Mouse (Mus musculus) intestine, embryonic 15.5 days (tissue): ENCODE results near the gene Etv6. TPM values are rescaled to one million over a fixed set of nuclear protein-coding genes. Genes with fewer than 3 reads are reported as not detected.

Source experiments
- ATAC-seq: fragments of 200-750 bp; cut with Nextera tagmentation; 2 replicates; pipeline ENCODE4 v1.8.0; 2017; ENCODE audit warnings: moderate TSS enrichment, moderate library complexity
- H3K27ac ChIP-seq: fragments of 300-500 bp; sonication (generic); 2 replicates; pipeline ENCODE4 v1.5.1; 2015; ENCODE audit warnings: mild to moderate bottlenecking, inconsistent platforms
- H3K27me3 ChIP-seq: fragments of 300-500 bp; sonication (generic); replicated peaks from 2 replicates; pipeline ENCODE4 v1.6.1; 2015; ENCODE audit warnings: inconsistent platforms
- H3K36me3 ChIP-seq: fragments of 300-500 bp; sonication (generic); 2 replicates; pipeline ENCODE4 v1.6.1; 2015; ENCODE audit warnings: inconsistent platforms
- H3K4me1 ChIP-seq: fragments of 300-500 bp; sonication (generic); replicated peaks from 2 replicates; pipeline ENCODE4 v1.6.1; 2015; ENCODE audit warnings: inconsistent platforms
- H3K4me2 ChIP-seq: fragments of 300-500 bp; sonication (generic); replicated peaks from 2 replicates; pipeline ENCODE4 v1.6.1; 2015; ENCODE audit warnings: mild to moderate bottlenecking, inconsistent platforms
- H3K4me3 ChIP-seq: fragments of 300-500 bp; sonication (generic); replicated peaks from 2 replicates; pipeline ENCODE4 v1.5.1; 2015; ENCODE audit warnings: inconsistent platforms
- H3K9ac ChIP-seq: fragments of 300-500 bp; sonication (generic); 2 replicates; pipeline ENCODE4 v1.6.1; 2015; ENCODE audit warnings: inconsistent platforms
- H3K9me3 ChIP-seq: fragments of 300-500 bp; sonication (generic); 2 replicates; pipeline ENCODE4 v1.6.1; 2016; ENCODE audit warnings: inconsistent platforms
- WGBS: fragments of 180-500 bp; shearing (Covaris S2); methylation state at CpG from one replicate; pipeline ENCODE4 v1.1.7; 2015; 5-methylcytosine and 5-hydroxymethylcytosine counted together
- polyA plus RNA-seq: library from polyadenylated mRNA; unstranded; fragments of >200 nt; fragmentation: Nextera tagmentation; extraction: Ambion mirVana; gene quantifications from 2 replicates; pipeline ENCODE4 v1.2.1, GENCODE M21; 2015

Etv6 gene
- polyA plus RNA-seq, 1 experiment from 2014 or later = 12.5 TPM

DNA sequence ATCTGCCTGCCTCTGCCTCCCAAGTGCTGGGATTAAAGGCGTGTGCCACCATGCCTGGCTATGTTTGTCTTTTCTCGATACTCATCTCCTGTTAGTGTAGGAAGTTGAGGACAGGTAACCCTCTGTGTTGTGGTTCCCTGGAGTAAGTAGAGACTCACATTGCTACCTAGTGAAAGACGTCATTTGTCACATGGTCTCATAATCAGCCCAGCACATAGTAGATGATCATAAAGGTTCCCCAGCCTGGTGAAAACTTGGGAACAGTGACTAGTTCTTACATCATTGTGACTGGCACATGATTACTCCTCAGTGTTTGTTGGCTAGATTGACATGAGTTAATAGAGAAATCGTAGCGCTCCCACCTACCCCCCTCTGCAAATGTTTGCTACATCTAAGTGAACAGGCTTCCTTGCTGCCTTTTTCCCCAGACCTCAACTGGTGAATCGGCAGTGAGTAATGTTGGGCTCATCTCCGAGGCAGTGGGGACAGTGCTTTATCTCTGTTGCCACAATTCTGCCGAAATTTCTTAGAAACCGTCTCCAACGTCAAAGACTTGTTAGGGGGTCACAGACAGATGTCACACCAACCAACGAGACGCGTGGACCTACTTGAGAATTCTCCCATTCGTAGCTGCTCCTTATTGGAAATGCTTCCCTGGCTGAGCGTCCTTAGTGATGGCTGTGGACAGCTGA lies 46.9 kb downstream of the Etv6 start:
- H3K4me3 ChIP-seq = no peak overlapping the region
- no peaks in the 10 kb centered on the region for H3K36me3 ChIP-seq
- no peak overlapping the region for H3K4me2 ChIP-seq
- ATAC-seq = no peak
- H3K4me1 ChIP-seq = no peaks in the 10 kb centered on the region
- H3K27ac ChIP-seq = no peak overlapping the region
- H3K9me3 ChIP-seq = no peaks in the 10 kb centered on the region
- no peaks in the 10 kb centered on the region for H3K27me3 ChIP-seq
- no peak overlapping the region for H3K9ac ChIP-seq
- 92% methylated on average over 15 of the region's 15 CpGs for WGBS

DNA sequence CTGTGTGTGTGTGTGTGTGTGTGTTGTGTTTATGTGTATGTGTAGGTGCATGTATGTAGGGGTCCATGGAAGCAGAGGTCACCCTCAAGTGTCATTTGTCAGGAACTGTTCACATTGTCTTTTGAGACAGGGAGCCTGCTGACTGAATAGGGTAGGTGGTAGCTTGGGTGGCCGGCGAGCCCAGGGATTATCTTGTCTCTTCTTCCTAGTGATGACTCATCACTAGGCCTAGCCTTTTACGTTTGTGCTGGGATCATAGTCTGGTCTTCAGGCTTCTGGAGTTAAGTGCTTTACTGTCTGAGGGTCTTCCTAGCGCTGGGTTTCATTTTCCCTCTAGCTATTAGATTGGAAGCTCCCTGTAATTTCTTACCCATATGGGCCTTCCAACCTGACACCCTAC lies 47.9 kb downstream of the Etv6 start:
- ATAC-seq = no peak
- Histone ChIP-seq H3K27ac (no peak overlapping the region), H3K27me3 (no peaks in the 10 kb centered on the region), H3K9ac (no peak overlapping the region), H3K36me3 (no peaks in the 10 kb centered on the region), H3K4me1 (0 out of 2 replicates have a peak, but pooled peaks cover under 1% of the 10 kb centered on the region), H3K4me3 (no peak overlapping the region), H3K4me2 (no peak overlapping the region), H3K9me3 (no peaks in the 10 kb centered on the region)
- 73% methylated on average over 4 of the region's 4 CpGs for WGBS

DNA sequence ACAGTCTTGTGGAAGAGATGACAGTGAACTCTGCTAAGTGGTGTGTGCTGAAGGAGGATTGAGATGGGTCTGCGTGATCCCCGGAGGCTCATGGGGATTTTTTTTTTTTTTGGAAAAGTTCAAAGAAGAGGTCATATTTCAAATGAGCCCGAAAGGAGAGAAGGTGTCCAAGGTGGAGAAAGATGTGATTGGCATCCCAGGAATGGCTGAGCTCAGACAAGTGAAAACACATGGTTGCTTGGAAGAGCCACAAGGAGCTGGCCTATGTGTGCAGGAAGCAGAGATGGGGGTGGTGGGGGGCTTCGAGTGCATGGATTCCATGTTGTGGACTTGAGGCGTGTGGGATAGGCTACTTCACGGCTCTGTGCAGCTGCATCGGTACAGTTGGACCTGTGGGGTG lies 50.9 kb downstream of the Etv6 start:
- WGBS = 90% methylated on average over 7 of the region's 7 CpGs
- Histone ChIP-seq H3K27me3 (no peaks in the 10 kb centered on the region), H3K4me3 (no peak overlapping the region), H3K36me3 (no peaks in the 10 kb centered on the region), H3K4me2 (no peak overlapping the region), H3K9me3 (no peaks in the 10 kb centered on the region), H3K9ac (no peak overlapping the region), H3K4me1 (peaks cover 15% of the 10 kb centered on the region), H3K27ac (no peak overlapping the region)
- ATAC-seq = no peak

DNA sequence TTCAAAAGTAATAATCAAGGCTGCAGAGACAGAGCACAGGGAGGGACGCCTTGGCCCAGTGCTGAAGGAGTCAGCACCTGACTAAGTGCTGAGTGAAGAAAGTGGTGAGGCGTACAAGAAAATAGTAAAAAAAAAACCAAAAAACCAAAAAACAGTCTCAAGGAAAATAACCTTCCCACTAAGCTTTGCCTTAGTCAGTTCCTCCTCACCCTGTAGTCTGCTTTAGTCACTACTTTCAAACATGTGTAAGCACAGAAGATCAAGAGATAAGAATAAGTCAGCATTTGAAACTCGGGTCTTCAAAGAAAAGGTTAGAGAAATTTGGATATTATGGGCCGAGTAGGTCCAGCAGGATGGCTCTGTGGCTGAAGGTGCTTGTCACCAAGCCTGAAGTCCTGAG lies 52.2 kb downstream of the Etv6 start:
- 84% methylated on average over 4 of the region's 4 CpGs for WGBS
- Histone ChIP-seq H3K4me2 (no peak overlapping the region), H3K27ac (no peak overlapping the region)

DNA sequence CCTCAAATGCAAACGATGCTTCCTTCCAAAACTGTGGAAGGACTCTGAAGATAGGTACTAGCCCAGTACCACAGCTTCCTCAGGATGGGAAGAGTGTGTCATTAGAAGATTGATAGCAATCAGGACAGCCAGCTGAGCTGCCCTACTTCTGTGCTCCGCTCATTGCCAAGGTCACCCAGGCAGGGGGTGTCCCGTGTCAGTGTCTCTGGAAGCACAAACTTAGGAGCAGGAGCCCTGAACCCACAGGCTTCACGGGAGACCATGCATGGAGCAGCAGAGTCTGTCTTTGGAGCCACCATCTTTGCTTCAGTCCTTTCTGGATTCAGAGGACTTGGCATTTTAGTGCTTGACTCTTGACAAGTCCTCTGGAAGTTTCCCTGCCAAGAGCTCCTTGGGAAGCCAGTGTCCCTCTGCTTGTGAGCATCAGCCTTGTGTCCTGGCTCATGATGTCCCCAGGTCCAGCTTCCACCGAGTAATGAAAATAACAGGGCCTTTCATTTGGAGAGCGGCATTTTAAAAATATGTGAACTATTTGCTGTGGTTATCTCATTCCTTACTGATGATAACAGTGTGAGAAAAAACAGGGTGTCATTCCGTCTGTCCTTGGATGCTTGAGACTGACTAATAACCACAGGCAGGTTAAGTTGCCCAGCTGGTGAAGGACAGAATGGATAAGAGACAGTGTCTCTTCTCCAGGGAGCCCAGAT lies 54.3 kb downstream of the Etv6 start:
- no peak overlapping the region for H3K4me3 ChIP-seq
- WGBS = 47% methylated on average over 7 of the region's 7 CpGs
- no peaks in the 10 kb centered on the region for H3K27me3 ChIP-seq
- H3K27ac ChIP-seq = no peak overlapping the region; the same call in 1 of the 2 replicates
- no peak overlapping the region for H3K4me2 ChIP-seq
- H3K9ac ChIP-seq = no peak overlapping the region
- peak; percentile 37; the same call in 1 of the 2 replicates for ATAC-seq
- H3K9me3 ChIP-seq = no peaks in the 10 kb centered on the region
- no peaks in the 10 kb centered on the region for H3K36me3 ChIP-seq
- H3K4me1 ChIP-seq = peaks cover 16% of the 10 kb centered on the region

More for the DNA sequence above, 52.2 kb downstream of the Etv6 start:
- H3K27me3 ChIP-seq = no peaks in the 10 kb centered on the region
- ATAC-seq = no peak
- H3K4me1 ChIP-seq = peaks cover 15% of the 10 kb centered on the region
- H3K36me3 ChIP-seq = no peaks in the 10 kb centered on the region
- no peak overlapping the region for H3K4me3 ChIP-seq
- H3K9ac ChIP-seq = no peak overlapping the region
- no peaks in the 10 kb centered on the region for H3K9me3 ChIP-seq

DNA sequence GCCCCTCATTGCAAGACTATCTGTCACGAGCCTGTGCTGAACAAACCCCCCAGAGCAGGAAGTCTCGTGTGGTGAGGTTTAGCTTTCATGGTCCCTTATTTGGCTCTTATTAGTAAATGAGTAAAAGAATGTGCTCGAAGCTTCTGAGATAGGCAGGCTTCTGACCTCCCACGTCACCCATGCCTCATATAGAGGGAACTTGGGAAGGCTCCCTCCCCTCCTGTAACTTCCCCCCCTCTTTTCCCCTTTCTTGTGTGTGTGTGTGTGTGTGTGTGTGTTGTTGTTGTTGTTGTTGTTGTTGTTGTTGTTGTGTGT lies 54.8 kb downstream of the Etv6 start:
- ATAC-seq = 0 out of 2 replicates have a peak, but pooled peaks have one; percentile 3
- Histone ChIP-seq H3K27me3 (no peaks in the 10 kb centered on the region), H3K4me1 (peaks cover 16% of the 10 kb centered on the region), H3K4me3 (no peak overlapping the region), H3K4me2 (no peak overlapping the region), H3K9me3 (no peaks in the 10 kb centered on the region), H3K27ac (no peak overlapping the region), H3K9ac (no peak overlapping the region), H3K36me3 (no peaks in the 10 kb centered on the region)
- 52% methylated on average over 4 of the region's 4 CpGs for WGBS

DNA sequence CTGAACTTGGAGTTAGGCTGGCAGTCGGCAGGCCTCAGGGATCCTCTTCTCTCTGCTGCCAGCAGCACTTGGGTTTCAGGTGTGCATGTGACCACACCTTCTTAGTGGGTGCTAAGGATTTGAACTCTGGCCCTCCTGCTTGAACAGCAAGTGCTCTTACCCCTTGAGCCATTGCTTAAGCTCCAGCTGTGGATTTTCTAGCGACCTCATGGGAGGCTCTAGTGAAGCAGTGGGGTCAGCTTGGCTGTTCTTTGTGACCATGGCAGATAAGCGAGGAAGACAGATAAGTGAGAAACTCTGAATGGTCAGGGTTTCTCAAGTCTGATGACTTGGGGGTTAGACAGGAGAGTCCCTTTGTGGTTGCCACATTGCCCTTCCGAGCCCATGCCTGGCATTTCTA lies 55.4 kb downstream of the Etv6 start:
- H3K4me1 ChIP-seq = peaks cover 16% of the 10 kb centered on the region
- peak overlapping the region; percentile 36; the same call in 1 of the 2 replicates for H3K27ac ChIP-seq
- no peaks in the 10 kb centered on the region for H3K36me3 ChIP-seq
- H3K4me2 ChIP-seq = no peak overlapping the region
- no peak overlapping the region for H3K4me3 ChIP-seq
- no peaks in the 10 kb centered on the region for H3K27me3 ChIP-seq
- ATAC-seq = peak; percentile 26; the same call in 1 of the 2 replicates
- H3K9ac ChIP-seq = no peak overlapping the region
- 88% methylated on average over 4 of the region's 4 CpGs for WGBS
- H3K9me3 ChIP-seq = no peaks in the 10 kb centered on the region

DNA sequence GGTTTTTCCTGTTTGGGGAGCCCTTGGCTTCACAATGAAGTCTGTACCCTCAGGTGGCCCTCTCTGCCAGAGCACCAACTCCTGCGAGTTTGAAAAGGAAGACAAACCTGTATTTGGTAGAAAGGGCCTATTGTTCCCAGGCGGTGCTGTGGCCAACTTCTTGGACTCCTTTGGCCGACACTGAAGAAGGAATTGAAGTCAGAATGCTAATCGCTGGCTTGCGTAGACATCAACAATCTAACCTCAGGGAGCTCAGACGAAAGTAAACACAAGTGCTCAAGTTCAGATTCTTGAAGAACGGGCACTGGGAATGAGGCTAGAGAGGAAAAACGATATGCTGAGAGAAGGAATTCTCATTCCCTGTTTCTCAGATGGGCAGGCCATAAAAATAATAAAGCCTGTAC lies 55.9 kb downstream of the Etv6 start:
- H3K4me2 ChIP-seq = no peak overlapping the region
- no peak overlapping the region for H3K4me3 ChIP-seq
- no peak overlapping the region for H3K9ac ChIP-seq
- WGBS = 41% methylated on average over 8 of the region's 8 CpGs
- peaks cover 16% of the 10 kb centered on the region for H3K4me1 ChIP-seq
- no peaks in the 10 kb centered on the region for H3K36me3 ChIP-seq
- no peaks in the 10 kb centered on the region for H3K27me3 ChIP-seq
- no peak for ATAC-seq
- H3K9me3 ChIP-seq = no peaks in the 10 kb centered on the region
- peak overlapping the region; percentile 36; the same call in 1 of the 2 replicates for H3K27ac ChIP-seq

DNA sequence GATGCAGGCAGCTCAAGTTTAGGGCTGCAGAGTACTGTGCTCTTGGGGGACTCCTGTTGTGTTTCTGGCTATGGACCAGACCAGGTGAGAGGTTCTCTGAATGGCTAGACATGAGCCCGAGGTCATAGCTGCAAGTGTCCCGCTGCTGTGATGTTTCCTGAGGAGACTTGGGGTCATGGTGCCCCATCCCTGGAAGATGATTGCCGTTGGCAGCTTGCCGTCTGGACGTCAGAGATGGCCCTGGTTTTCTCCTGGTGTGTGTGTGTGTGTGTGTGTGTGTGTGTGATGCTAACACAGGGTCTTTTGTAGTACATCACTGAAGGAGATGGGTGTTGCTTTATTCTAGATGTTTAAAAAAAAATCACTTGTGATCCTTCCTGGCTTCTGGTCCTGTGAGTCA lies 58.6 kb downstream of the Etv6 start:
- ATAC-seq = no peak
- H3K36me3 ChIP-seq = no peaks in the 10 kb centered on the region
- H3K9ac ChIP-seq = no peak overlapping the region
- H3K4me2 ChIP-seq = no peak overlapping the region
- 85% methylated on average over 5 of the region's 5 CpGs for WGBS
- no peak overlapping the region for H3K27ac ChIP-seq
- H3K27me3 ChIP-seq = no peaks in the 10 kb centered on the region
- H3K4me1 ChIP-seq = peaks cover 10% of the 10 kb centered on the region
- H3K9me3 ChIP-seq = no peaks in the 10 kb centered on the region
- H3K4me3 ChIP-seq = no peak overlapping the region

DNA sequence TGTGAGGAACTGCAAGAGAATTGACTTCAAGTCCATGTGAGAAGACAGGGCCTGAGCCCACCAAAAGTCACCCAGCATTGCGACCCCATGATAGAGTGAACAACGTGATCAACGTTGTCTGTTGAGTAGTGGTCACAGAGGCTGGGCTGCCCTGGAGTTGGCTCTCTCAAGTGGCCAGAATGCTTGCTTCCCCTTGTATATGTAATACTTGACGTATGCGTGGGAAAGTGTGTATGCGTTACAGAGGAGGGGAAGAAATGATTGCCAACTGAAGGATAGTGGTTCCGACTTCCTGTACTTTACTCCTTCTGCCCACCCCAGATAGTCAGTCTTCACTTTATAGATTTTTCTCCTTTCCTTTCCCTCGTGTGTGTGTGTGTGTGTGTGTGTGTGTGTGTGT lies 59.1 kb downstream of the Etv6 start:
- H3K27ac ChIP-seq = no peak overlapping the region
- no peak overlapping the region for H3K4me3 ChIP-seq
- WGBS = 87% methylated on average over 7 of the region's 8 CpGs
- no peak overlapping the region for H3K4me2 ChIP-seq
- H3K36me3 ChIP-seq = no peaks in the 10 kb centered on the region
- H3K27me3 ChIP-seq = no peaks in the 10 kb centered on the region
- H3K9me3 ChIP-seq = no peaks in the 10 kb centered on the region
- peaks cover 5% of the 10 kb centered on the region for H3K4me1 ChIP-seq
- no peak overlapping the region for H3K9ac ChIP-seq
- no peak for ATAC-seq

DNA sequence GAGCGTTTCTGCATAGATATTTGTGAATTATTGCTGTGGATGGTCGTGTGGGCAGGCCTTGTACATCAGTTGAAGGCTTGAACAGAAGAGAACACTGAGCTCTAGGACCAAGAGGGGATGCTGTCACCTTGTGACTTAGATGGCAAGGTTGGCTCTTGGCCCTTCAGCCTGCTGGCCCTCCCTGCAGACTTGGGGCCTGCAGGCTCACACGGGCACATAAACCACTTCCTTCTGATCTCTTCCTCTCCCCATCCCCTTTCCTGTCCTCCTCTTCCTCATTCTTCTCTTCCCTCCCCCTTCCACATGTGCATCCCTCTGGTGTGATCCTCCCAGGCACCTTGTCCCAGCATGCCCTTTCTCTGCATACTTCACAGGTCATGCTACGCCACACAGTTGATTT lies 60.1 kb downstream of the Etv6 start:
- Histone ChIP-seq H3K36me3 (no peaks in the 10 kb centered on the region), H3K27me3 (no peaks in the 10 kb centered on the region), H3K27ac (no peak overlapping the region), H3K4me3 (no peak overlapping the region), H3K4me1 (peaks cover 2% of the 10 kb centered on the region; the same call in 1 of the 2 replicates), H3K9ac (no peak overlapping the region), H3K9me3 (no peaks in the 10 kb centered on the region), H3K4me2 (no peak overlapping the region)
- ATAC-seq = no peak
- 71% methylated on average over 4 of the region's 4 CpGs for WGBS

DNA sequence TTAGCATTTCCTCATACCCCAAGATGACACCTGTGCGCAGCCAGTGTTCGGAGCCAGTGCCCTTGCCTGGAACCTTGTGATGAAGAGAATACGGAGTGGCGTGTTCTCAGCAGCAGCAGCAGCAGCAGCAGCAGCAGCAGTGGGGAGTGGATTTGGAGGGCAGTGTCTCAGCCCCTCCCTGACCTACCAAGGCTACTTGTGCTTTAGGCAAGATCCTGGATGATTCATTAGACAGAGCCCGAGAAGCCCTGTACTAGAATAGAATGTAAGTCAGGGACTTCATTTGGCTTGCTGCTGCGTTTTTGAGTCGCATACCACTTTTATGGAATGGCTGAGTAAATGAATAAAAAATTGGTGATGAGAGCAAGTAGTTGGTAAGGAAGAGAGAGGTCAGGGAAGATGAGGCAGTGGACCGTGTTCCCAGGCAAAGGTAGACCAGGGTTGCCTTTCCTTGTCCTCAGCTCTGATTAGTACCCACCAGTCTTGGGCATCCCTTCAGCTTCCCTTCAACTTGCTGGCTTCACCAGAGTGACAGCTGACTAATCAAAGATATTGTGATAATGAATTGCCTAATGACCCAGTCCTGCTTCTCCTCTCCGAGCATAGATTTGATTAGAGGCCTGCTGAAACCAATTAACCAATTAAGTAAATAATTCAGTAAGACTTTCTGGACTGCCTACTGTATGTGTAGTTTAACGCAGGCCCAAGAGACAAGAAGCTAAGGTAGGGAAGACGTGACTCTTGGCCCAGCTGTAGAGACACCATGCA lies 64.7 kb downstream of the Etv6 start:
- Histone ChIP-seq H3K36me3 (no peaks in the 10 kb centered on the region), H3K27ac (no peak overlapping the region), H3K4me2 (no peak overlapping the region), H3K9ac (no peak overlapping the region), H3K4me3 (no peak overlapping the region), H3K4me1 (peaks cover 14% of the 10 kb centered on the region), H3K9me3 (no peaks in the 10 kb centered on the region), H3K27me3 (no peaks in the 10 kb centered on the region)
- no peak for ATAC-seq
- 89% methylated on average over 11 of the region's 11 CpGs for WGBS
